Mouse (Mus musculus) embryonic facial prominence, embryonic 15.5 days (tissue): ENCODE results near the gene Khk. TPM values are rescaled to one million over a fixed set of nuclear protein-coding genes. Genes with fewer than 3 reads are reported as not detected.

Experiments
- ATAC-seq: fragments of 200-750 bp; cut with Nextera tagmentation; 2 replicates; pipeline ENCODE4 v1.8.0; 2017; ENCODE audit warnings: low read depth, moderate TSS enrichment; ENCODE audit not compliant: insufficient number of reproducible peaks, low FRiP score, low TSS enrichment
- H3K27ac ChIP-seq: fragments of 300-500 bp; sonication (generic); replicated peaks from 2 replicates; pipeline ENCODE4 v1.5.1; 2015; ENCODE audit warnings: mild to moderate bottlenecking, inconsistent platforms
- H3K27me3 ChIP-seq: fragments of 300-500 bp; sonication (generic); 2 replicates; pipeline ENCODE4 v1.6.1; 2015; ENCODE audit warnings: inconsistent platforms
- H3K36me3 ChIP-seq: fragments of 300-500 bp; sonication (generic); 2 replicates; pipeline ENCODE4 v1.6.1; 2015; ENCODE audit warnings: mild to moderate bottlenecking, inconsistent platforms
- H3K4me1 ChIP-seq: fragments of 300-500 bp; sonication (generic); 2 replicates; pipeline ENCODE4 v1.6.1; 2015; ENCODE audit warnings: inconsistent platforms
- H3K4me2 ChIP-seq: fragments of 300-500 bp; sonication (generic); replicated peaks from 2 replicates; pipeline ENCODE4 v1.6.1; 2015; ENCODE audit warnings: mild to moderate bottlenecking, inconsistent platforms
- H3K4me3 ChIP-seq: fragments of 300-500 bp; sonication (generic); replicated peaks from 2 replicates; pipeline ENCODE4 v1.5.1; 2015; ENCODE audit warnings: mild to moderate bottlenecking, inconsistent platforms
- H3K9ac ChIP-seq: fragments of 300-500 bp; sonication (generic); 2 replicates; pipeline ENCODE4 v1.6.1; 2015; ENCODE audit warnings: inconsistent platforms
- H3K9me3 ChIP-seq: fragments of 300-500 bp; sonication (generic); replicated peaks from 2 replicates; pipeline ENCODE4 v1.6.1; 2016; ENCODE audit warnings: inconsistent platforms
- WGBS: fragments of 180-500 bp; shearing (Covaris S2); methylation state at CpG from one replicate; pipeline ENCODE4 v1.1.7; 2015; 5-methylcytosine and 5-hydroxymethylcytosine counted together
- polyA plus RNA-seq: library from polyadenylated mRNA; unstranded; fragments of >200 nt; fragmentation: Nextera tagmentation; extraction: Ambion mirVana; gene quantifications from 2 replicates; pipeline ENCODE4 v1.2.1, GENCODE M21; 2015

Khk gene
- polyA plus RNA-seq, 1 experiment from 2014 or later = 23.8 TPM

- H3K27ac ChIP-seq = peak overlapping the region; percentile 98
- H3K27me3 ChIP-seq = no peaks in the 10 kb centered on the region
- H3K36me3 ChIP-seq = peaks cover 36% of the 10 kb centered on the region
- no peaks in the 10 kb centered on the region for H3K9me3 ChIP-seq
- H3K4me2 ChIP-seq = peak overlapping the region; percentile 69
- peak overlapping the region; percentile 83 for H3K4me3 ChIP-seq
- H3K9ac ChIP-seq = peak overlapping the region; percentile 92
- H3K4me1 ChIP-seq = peaks cover 21% of the 10 kb centered on the region
- under 1% methylated on average over 42 of the region's 42 CpGs for WGBS
- ATAC-seq = peak; percentile 30
These were observed 32.0 kb upstream of the Khk start for GRCm38 (mm10) chr5:30889088-30889754.

- Histone ChIP-seq H3K9ac (0 out of 2 replicates have a peak overlapping the region, but pooled peaks have one; percentile 7), H3K36me3 (peaks cover 47% of the 10 kb centered on the region), H3K9me3 (no peaks in the 10 kb centered on the region), H3K4me1 (peaks cover 21% of the 10 kb centered on the region), H3K4me3 (peak overlapping the region; percentile 83), H3K4me2 (peak overlapping the region; percentile 69), H3K27ac (peak overlapping the region; percentile 98), H3K27me3 (no peaks in the 10 kb centered on the region)
- no peak for ATAC-seq
- 62% methylated on average over 7 of the region's 7 CpGs for WGBS
These were observed 30.9 kb upstream of the Khk start for GRCm38 (mm10) chr5:30890375-30890774.

DNA sequence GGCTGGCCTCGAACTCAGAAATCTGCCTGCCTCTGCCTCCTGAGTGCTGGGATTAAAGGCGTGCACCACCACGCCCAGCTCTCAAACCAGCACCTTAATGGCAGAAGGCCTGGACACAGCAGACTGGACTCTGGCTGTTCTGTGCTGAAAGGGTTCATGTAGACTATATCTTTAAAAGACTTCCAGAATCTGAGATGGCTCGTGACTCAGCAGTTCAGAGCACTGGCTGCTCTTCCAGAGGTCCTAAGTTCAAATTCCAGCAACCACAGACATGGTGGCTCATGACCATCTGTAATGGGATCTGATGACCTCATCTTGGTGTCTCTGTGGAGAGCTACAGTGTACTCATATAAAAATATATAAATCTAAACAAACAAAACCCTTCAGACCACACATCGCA, 19.4 kb upstream of the Khk start:
- Histone ChIP-seq H3K4me1 (peaks cover 25% of the 10 kb centered on the region), H3K36me3 (peaks cover 71% of the 10 kb centered on the region), H3K4me2 (no peak overlapping the region), H3K27me3 (no peaks in the 10 kb centered on the region), H3K4me3 (no peak overlapping the region), H3K27ac (no peak overlapping the region), H3K9ac (no peak overlapping the region), H3K9me3 (no peaks in the 10 kb centered on the region)
- WGBS = 88% methylated on average over 5 of the region's 5 CpGs
- no peak for ATAC-seq

DNA sequence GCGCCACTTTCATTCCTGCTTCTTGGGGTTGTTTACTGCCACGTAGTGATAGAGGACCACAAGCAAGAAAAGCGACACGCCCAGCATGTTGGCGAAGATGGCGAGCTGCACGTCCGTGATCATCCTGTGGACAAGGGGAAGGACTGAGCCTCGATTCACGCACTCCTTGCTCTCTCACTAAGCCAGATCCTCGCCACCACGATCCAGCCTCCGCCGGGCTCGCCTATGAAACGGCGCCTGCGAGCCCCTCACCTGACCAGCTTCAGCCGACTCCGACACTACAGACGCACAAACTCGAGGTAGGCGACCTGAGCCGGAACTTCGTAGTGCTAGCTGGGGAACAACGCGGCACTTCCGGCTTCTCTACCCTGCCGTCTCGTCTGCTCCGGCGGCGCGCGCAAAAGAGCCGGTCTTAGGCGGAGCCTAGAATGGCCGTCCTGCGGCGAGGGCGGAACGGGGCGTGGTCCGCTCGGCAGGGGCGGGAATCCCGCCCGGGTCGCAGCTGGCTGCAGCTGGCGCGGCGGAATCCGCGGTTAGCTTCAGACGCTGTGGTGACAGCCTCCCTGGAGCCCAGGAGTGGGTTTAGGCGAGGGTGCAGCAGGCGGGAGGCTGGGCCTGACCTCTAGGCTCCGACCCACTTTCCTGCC, 13.7 kb upstream of the Khk start, which contains the start of gene Ost4:
Gene Ost4 (minus strand): TSS at position 376 of the 647 bp plus-strand sequence.
- H3K27me3 ChIP-seq = no peaks in the 10 kb centered on the region
- H3K9me3 ChIP-seq = no peaks in the 10 kb centered on the region
- H3K4me1 ChIP-seq = peaks cover 70% of the 10 kb centered on the region
- H3K9ac ChIP-seq = peak within 1 kb of the TSS; percentile 73
- peaks cover 30% of the 10 kb centered on the region for H3K36me3 ChIP-seq
- under 1% methylated on average over 58 of the region's 58 CpGs for whole genome bisulfite sequencing
- H3K27ac ChIP-seq = peak within 1 kb of the TSS; percentile 96
- ATAC-seq = peak; percentile 94
- peak within 1 kb of the TSS; percentile 79 for H3K4me3 ChIP-seq
- H3K4me2 ChIP-seq = peak within 1 kb of the TSS; percentile 80

GRCm38 (mm10) chr5:30908426-30909299, 12.6 kb upstream of the Khk start:
- peaks cover 71% of the 10 kb centered on the region for H3K4me1 ChIP-seq
- H3K27me3 ChIP-seq = no peaks in the 10 kb centered on the region
- peak overlapping the region; percentile 79 for H3K4me3 ChIP-seq
- H3K27ac ChIP-seq = peak overlapping the region; percentile 96
- ATAC-seq = peak; percentile 27
- peak overlapping the region; percentile 80 for H3K4me2 ChIP-seq
- H3K9me3 ChIP-seq = no peaks in the 10 kb centered on the region
- H3K9ac ChIP-seq = peak overlapping the region; percentile 37; the same call in 1 of the 2 replicates
- H3K36me3 ChIP-seq = peaks cover 18% of the 10 kb centered on the region
- 27% methylated on average over 13 of the region's 13 CpGs for WGBS

- ATAC-seq = no peak
- peaks cover 12% of the 10 kb centered on the region for H3K36me3 ChIP-seq
- no peak overlapping the region for H3K9ac ChIP-seq
- 37% methylated on average over 7 of the region's 7 CpGs for WGBS
- peaks cover 73% of the 10 kb centered on the region for H3K4me1 ChIP-seq
- no peak overlapping the region for H3K4me3 ChIP-seq
- H3K9me3 ChIP-seq = no peaks in the 10 kb centered on the region
- no peaks in the 10 kb centered on the region for H3K27me3 ChIP-seq
- peak overlapping the region; percentile 96 for H3K27ac ChIP-seq
- H3K4me2 ChIP-seq = no peak overlapping the region; the same call in 1 of the 2 replicates
These were observed 12.0 kb upstream of the Khk start for GRCm38 (mm10) chr5:30909300-30909659.

DNA sequence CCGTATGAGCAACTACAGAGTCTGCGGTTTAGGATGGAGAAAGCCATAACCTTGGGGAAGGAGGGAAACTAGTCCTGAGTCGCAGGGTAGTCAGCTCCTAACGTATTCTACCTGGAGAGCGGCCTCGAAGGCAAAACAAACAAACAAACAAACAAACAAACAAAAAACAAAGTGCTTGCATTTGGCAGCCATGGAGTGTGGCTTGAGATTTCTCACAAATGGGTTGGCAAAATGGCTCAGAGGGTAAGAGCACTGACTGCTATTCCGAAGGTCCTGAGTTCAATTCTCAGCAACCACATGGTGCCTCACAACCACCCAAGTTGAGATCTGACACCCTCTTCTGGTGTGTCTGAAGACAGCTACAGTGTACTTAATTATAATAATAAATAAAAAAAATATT, 11.4 kb upstream of the Khk start:
- Histone ChIP-seq H3K36me3 (peaks cover 6% of the 10 kb centered on the region; the same call in 1 of the 2 replicates), H3K9me3 (no peaks in the 10 kb centered on the region), H3K27ac (peak overlapping the region; percentile 96), H3K4me3 (no peak overlapping the region), H3K9ac (no peak overlapping the region), H3K4me1 (peaks cover 78% of the 10 kb centered on the region), H3K27me3 (no peaks in the 10 kb centered on the region), H3K4me2 (no peak overlapping the region)
- no peak for ATAC-seq
- 81% methylated on average over 7 of the region's 7 CpGs for WGBS

GRCm38 (mm10) chr5:30910481-30910880, 10.8 kb upstream of the Khk start:
- H3K36me3 ChIP-seq = peaks cover under 1% of the 10 kb centered on the region; the same call in 1 of the 2 replicates
- H3K27me3 ChIP-seq = no peaks in the 10 kb centered on the region
- H3K4me3 ChIP-seq = no peak overlapping the region
- peak overlapping the region; percentile 66; the same call in 1 of the 2 replicates for H3K27ac ChIP-seq
- no peak overlapping the region for H3K9ac ChIP-seq
- ATAC-seq = no peak
- no peaks in the 10 kb centered on the region for H3K9me3 ChIP-seq
- H3K4me2 ChIP-seq = no peak overlapping the region
- peaks cover 77% of the 10 kb centered on the region for H3K4me1 ChIP-seq

GRCm38 (mm10) chr5:30912156-30912555, 9.1 kb upstream of the Khk start:
- H3K27me3 ChIP-seq = no peaks in the 10 kb centered on the region
- ATAC-seq = no peak
- H3K9me3 ChIP-seq = no peaks in the 10 kb centered on the region
- no peak overlapping the region for H3K9ac ChIP-seq
- H3K4me1 ChIP-seq = peaks cover 77% of the 10 kb centered on the region
- 38% methylated on average over 5 of the region's 5 CpGs for WGBS
- no peak overlapping the region for H3K4me3 ChIP-seq
- H3K36me3 ChIP-seq = peaks cover 8% of the 10 kb centered on the region
- peak overlapping the region; percentile 70 for H3K4me2 ChIP-seq
- peak overlapping the region; percentile 95 for H3K27ac ChIP-seq

DNA sequence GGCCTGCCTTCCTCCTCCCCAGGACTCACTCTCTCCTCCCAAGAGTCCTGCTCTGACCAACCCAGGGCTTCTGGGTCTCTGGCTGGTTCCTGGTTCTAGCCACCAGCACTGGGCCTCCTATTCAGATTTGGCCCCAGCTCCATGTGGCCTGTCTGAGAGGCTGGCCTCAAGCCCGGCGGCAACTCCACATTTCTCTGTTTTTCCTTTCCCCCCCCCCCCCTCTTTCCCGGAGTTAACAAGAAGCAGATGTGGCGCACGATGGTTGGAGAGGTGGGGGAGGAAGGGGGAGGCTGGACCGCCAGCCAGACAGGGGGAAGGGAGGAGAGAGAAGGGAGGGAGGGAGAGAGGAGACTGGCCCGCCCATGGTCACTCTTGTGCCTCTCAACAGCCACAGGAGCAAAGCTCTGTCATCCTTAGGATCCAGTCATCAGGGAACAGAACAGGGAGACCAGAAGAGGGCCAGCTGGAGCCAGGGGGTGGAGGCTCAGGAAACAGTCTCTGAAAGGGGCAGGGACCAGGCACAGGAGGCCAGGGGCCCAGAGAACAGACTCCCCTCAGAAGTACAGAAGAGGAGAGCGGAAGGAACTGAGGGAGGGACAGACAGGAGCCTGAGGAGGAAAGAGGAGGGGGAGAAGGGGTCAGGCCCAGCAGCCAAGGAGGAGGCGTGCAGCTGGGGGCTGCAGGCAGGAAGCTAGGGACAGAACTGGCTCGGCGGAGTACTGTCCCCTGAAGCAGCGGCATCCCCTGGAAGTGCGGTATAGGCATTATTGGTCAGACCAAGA, 8.0 kb upstream of the Khk start, which contains the start of gene Emilin1:
Gene Emilin1 (plus strand): TSS at position 343 of the 782 bp plus-strand sequence.
- 13% methylated on average over 12 of the region's 13 CpGs for WGBS
- Histone ChIP-seq H3K4me1 (peaks cover 83% of the 10 kb centered on the region), H3K9ac (peak within 1 kb of the TSS; percentile 53), H3K36me3 (peaks cover 19% of the 10 kb centered on the region), H3K27ac (peak within 1 kb of the TSS; percentile 95), H3K9me3 (no peaks in the 10 kb centered on the region), H3K4me2 (peak within 1 kb of the TSS; percentile 70), H3K4me3 (peak within 1 kb of the TSS; percentile 55), H3K27me3 (no peaks in the 10 kb centered on the region)
- peak; percentile 84 for ATAC-seq
